Mouse (Mus musculus) left cerebral cortex, adult 9 months (tissue): ENCODE measurements at regions not wholly inside any gene's neighbourhood (a gene's known extent, or its start where the extent isn't known, plus 50 kb on each side); places are given as distances from the start of the nearest gene placed in this dataset.

Source experiments
- DNase-seq, 2 experiments: peaks; one replicate each; pipeline ENCODE4 v3.0.0; 2022; ENCODE audit warnings: low spot score in 2 of 2

DNA sequence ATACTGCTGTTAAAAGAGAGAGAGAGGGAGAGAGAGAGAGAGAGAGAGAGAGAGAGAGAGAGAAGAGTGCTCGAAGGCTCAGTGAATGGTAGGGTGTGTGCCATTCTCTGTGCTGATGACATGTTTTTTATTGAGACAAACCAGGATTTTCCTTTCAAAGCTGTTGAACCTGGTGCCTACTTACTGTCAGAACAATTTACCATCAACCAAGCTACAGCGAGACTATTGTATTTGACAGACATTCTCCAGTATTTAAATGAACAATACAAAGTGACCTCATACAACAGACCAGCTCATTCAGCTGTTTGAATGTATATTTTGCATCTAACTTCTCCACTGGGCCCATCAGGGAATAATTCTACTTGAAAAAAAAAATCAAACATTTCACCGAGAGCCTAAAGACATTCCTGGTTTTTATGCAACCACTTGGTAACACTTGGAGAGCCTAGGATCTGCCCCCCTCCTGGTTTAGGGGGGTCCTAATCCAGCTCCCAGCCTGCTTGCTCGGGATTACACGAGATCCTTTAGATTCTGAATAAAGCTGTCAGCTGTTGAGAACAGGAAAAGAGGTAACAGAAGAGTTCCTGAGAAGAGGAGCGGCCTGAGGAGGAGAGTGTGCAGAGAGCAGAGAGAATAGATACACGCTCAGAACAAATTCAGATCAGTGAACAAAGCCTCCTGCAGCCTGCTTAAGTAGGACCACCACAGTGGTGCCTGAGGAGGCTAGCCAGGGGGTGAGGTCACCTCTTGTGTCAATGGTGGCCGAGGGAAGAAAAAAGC, 117.3 kb downstream of the Anapc10 start:
- no peak for DNase-seq

DNA sequence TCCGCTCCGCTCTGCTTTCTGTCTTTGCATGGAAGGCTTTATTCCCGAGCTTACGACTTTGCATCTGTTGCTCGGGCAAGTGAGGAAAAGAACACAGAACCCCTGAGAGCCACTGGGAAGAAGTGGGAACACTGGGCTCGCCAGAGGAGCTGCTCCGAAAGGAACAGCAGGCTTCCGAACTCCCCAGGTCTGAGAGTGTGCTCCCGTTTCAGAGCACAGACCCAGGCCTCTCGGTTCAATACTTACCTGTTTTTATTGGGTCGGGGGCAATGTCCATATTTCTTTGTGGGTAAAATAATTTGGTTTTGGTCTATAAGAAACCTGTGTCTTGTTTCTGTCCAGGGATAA, 117.9 kb downstream of the Anapc10 start:
- no peak for DNase-seq

DNA sequence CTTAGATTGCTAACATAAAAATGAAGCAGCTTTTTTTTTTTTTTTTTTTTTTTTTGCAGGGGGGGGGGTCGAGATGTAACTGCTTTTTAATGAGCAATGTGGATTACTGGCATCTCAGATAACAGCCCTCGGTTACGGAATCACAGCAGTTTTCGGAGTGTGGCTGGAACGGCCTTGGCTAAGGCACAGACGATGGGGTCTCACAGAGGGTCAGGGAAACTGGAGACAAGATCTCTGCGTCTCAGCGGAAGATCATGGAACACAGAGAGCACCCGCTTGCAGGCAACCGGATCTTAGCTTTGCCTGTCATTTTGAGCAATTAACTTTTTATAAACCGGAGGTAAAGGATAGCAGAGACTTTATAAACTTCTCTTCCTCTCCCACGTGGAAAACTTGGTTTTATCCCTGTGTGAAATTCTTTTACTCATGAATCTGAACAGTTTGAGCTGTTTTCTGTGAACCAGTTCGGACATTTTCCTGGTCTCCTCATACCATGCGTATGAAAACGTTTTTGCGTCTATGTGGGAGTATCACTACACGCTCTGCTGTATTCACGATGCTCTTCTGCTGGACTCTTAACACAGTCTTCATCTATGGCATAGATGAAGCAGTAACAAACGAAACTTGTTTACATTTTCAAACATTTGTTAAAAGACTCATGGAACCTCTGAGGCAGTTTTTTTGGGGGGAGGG, 118.5 kb downstream of the Anapc10 start:
- no peak for DNase-seq

DNA sequence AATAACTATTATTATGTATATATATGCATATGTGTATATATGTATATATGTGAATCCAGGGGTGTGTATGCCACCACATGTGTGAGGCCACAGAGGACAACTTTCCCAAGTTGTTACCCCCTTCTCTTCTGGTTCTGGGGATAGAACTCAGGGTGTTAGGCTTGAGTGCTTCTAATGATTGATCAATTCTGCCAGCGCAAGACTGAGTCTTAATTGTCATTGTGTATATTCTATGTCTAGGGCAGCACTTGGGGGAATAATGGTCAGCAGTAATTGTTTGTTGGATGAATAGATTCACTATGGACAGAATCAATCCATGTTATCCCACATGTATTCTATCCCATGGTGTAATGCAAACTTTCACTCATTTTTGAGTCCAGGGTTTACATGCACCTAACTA, 127.3 kb downstream of the Anapc10 start:
- DNase-seq = no peak

DNA sequence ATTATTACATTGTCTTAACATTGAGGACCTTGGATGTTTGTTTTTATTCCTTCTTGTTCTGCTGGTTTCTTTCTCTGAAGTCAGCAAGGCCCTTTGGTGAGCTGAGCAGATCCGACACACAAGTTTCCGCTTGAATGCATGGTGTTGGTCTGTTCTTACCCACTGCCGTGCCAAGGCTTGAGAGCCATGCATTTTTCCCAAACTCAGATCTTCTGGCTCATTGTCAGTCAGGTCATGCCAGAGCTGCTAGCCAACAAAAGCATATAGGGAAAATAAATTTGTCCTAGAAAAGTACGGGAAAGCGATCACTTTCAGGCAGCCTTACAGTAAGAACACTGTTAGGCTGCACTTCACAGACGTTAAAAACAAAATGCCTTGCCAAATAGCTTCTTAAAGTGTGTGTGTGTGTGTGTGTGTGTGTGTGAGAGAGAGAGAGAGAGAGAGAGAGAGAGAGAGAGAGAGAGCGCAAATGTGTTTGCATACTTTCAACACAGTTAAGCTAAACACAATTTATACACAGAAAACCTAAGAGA, 138.4 kb downstream of the Anapc10 start:
- DNase-seq = no peak

DNA sequence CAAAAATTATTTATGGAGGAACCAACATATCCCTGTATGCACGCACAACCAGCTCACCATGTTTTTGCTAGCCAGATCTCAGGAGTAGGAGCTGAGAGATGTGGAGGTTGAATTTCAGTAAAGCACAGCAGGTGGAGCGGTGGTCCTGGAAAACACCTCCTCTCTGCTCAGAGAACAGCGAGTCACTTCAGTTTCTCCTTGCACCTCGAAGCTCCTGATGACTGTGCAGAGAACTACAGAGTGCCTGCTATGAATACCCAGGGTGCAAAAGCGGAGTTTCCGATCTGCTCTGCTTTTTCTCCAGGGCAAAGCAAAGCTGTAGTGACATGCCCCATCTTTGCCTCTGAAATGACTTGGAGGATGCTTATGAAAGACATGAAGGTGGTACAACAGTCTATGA, 138.9 kb downstream of the Anapc10 start:
- peak in 1 of 2 experiments; percentile 2 for DNase-seq

DNA sequence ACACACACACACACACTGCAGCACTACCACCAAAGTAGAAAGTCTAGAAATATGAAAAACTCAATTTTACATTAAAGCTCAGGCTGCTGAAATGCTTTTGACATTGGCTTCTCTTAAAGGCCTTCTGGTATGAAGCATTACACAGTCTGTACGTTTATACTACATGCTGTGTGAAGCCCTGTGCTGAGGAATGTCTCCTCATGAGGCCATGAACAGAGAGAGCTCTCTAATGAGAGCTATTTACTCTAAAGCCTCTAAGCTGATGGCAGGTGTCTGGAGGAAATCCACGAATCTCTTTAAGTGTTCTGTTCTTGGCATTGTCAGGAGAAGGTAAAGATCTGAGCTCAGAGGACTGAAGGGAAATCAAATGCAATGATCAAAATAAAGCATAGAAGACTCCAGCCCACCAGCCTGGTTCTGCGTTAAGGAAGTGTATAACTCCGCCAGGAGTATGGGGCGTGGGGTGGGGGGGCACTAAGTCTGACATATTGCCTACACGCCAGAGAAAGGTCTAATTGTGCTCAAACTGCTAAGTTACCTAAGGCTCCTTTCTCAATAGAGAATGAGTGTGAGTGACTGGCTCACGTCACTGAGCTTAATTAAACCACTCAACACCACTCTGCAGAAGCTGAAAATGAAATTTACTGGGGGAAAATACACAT, 160.9 kb downstream of the Anapc10 start:
- DNase-seq = no peak

DNA sequence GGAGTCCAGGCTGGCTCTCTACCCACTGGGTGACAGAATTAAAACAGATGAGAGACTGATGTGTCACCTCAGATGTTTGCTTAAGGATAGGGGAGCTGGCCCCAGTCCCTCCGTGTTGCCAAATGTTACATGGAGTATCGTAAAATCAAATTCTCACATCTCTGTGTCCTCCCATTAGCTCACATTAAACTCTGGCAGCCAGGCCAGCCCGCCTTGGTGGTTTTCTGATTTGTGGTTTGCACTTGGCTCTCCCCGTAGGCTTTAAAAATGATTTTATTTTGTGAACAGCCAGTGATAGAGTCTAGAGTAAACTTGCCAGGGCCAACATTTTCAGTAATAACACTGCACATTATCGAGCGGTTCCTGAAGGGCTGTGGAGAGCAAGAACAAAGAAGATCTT, 149.8 kb downstream of the Hhip start:
- DNase-seq = no peak
